Mouse (Mus musculus) spleen, embryonic (tissue): ENCODE data around the gene Ints12.

Experiments
- CTCF ChIA-PET: fragments of 350-600 bp; sonication (Branson Sonifier 250); formaldehyde crosslinking; loops from one replicate; lab custom pipeline; 2022; lab: Charles Lee

The Ints12 gene

DNA sequence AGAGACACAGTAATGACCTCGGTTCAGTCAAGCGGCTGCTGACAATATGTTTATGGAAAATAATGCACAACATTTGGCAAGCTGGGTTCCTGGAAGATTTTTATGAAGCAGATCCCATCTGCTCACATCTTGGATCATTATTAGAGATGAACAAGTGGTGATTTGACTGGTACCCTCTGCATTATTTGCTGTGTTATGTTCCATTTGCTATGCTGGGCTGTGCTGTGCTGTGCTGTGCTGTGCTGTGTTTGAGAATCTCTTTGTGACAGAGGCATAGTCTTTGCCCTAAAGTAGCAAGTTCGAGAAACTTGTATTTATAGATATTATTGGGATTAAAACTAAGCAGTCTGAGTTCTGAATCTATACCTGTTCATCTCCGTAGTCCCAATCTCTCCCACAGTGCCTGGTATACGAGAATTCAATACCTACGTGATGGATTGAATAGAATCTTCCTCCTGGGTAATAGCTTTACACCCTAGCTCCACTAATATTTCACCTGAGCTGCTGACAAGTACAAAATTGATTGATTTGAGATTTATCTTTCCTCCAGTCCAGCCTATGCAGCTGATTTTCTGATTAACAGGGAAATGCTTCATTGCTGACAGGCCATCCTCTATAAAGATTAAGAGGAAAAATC is 53.0 kb downstream of the Ints12 start:
- CTCF ChIA-PET, result no interaction called here

DNA sequence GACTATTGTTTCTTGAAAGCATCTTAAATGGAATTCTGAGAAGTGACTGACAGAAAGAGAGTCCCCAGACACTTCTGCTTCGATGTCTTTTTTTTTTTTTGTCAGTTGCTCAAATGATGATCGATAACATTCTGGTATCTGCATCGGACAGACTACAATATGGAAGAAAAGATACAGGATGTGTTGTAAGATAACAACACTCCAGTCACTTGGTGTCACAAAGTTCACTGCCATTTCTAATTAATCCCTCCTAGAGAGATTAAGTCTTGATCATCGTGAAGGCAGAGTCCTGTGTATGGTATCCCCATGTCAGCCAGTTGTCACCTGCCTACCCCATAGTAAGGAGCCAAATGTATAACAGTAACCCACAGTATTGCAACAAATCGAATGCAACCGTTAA is 60.0 kb downstream of the Ints12 start:
- CTCF ChIA-PET, result no interaction called here

DNA sequence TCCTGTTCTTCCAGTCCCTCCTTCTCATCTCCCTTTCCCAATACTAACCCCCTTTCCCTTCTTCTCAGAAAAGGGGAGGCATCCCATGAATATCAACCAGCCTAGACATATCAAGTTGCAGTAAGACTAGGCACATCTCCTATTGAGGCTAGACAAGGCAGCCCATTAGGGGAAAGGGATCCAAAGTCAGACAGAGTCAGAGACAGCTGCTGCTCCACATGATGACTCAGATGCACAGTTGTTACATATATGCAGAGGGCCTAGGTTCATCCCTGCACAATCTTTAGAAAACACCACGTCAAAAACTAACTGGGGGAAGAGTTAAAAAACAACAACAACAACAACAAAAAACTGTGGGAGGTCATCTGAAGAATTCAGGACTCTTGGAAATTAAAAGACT is 61.2 kb downstream of the Ints12 start:
- CTCF ChIA-PET, result no interaction called here

DNA sequence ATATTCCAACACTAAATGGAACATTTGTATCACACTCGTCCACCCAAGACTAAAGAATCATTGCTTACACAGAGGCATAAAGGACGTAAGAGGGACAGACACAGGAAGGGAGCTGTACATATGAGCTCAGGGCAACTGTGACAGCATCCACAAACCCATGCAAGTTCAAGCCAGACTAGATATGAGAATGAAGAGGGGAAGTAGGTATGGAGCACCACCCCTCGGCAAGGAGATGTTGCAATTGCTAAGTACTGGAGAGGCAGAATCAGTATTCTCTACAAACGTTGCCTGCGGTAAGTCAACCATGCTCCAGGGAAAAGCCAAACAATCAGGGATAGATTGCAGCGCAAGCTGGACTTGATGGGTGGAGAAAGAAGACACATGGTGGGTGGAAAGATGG is 62.0 kb downstream of the Ints12 start:
- CTCF ChIA-PET, result no interaction called here

DNA sequence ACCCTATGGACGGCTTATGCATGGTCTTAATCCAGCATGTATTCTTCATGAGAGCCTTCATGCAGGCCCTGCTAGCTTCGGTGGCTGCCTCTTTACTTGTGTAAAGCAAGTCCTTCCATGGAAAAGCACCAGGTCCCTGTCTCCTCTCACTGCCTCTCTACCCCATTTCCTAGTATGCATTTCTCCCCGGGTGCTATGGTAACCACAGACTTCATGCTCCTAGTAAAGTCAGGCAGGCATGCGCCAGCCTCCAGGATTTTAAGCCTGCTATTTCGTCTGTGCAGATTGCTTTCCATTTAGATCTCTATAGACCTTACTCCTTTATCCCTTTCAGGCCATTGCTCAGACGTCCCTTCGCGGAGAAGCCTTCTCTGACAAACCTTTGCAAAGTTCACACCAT is 63.0 kb downstream of the Ints12 start:
- CTCF ChIA-PET, result no interaction called here

DNA sequence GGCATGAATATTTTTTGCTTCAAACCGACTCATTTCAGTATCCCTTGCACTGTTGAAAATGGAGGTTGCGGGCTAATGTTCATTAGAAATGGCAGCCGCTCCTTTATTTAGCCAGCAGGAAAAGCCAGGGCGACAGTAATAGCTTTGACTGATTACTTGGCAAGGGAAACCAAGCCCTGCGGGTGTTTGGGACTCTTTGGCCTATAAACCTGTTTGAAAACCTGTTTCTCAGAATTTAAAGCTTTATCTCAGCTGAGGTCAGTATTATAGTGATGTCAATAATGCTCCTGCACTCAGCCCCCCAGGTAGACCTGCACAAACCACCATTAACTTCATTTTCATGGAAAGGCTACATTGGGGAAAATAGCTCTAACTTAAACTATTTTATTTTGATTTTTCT is 66.6 kb downstream of the Ints12 start:
- CTCF ChIA-PET, result no interaction called here
